Mouse (Mus musculus): Measurements from ENCODE around the gene Akap13. TPM values are rescaled to one million over a fixed set of nuclear protein-coding genes. Genes with fewer than 3 reads are reported as not detected.

Akap13 gene
- total and polyA plus RNA-seq, 3 experiments: 11.4 to 32.5 (median 27.7) TPM

DNA sequence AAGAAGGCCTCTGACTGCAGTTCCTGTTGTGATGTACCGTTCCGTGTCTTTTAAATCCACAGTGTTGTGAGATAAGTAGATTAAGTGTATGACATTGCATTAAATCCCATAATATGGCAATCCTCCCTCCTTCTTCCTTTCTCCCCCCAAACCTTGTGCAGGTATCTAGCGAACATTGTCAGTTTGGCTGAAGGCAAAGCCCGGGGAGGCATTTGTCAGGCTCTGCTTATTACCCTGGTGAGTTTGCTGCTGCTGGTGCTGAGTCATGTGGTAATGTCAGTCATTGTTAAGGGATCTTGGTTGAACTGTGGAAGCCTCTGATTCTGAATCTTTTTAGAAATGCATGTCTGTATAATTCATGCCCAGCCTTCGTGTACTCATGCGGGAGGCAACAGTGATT is 60.1 kb downstream of the Akap13 start:
- H3K27ac ChIP-seq (ENCODE audit: insufficient read depth, low read depth): no peak overlapping the region
- H3K9ac ChIP-seq (ENCODE audit: insufficient read depth, low read depth): no peak overlapping the region
- no peak overlapping the region for H3K4me2 ChIP-seq (ENCODE audit: insufficient read depth, low read depth, poor library complexity, severe bottlenecking)
- DNase-seq (ENCODE audit: extremely low read depth): no peak
- H3K36me3 ChIP-seq (replicated peaks in 1 of 2; ENCODE audit: control insufficient read depth in 1 of 2, insufficient read depth in 1 of 2, low read length in 1 of 2): peaks cover 0 to 8% of the 10 kb centered on the region in 2 experiments
- H3K4me1 ChIP-seq (ENCODE audit: control insufficient read depth in 1 of 2, insufficient read depth in 2 of 2): 0 out of 4 replicates have a peak, but pooled peaks cover 0 to 2% of the 10 kb centered on the region in 2 experiments
- in situ Hi-C loops (cut with MboI; ENCODE audit: low pct_ligation_motif_present, low pct_unique_long_range_greater_than_20kb, low sequenced_read_pairs) (no loop called here), dilution Hi-C loops (cut with MboI; ENCODE audit: extremely low pct_ligation_motif_present, extremely low pct_unique_long_range_greater_than_20kb, low sequenced_read_pairs) (no loop called here)
- H3K9me3 ChIP-seq (replicated peaks; ENCODE audit: low read length): no peaks in the 10 kb centered on the region
- no peak for TF ChIP-seq POLR2A (IDR thresholded peaks at IDR 0.05; ENCODE audit: low read depth, low read length)
- no peaks in the 10 kb centered on the region for H3K79me2 ChIP-seq (replicated peaks; ENCODE audit: control insufficient read depth, extremely low read depth, insufficient read depth, poor library complexity, severe bottlenecking)
- H3K4me3 ChIP-seq (replicated peaks in 1 of 3; ENCODE audit: low read depth in 2 of 3, low read length in 2 of 3, poor library complexity in 1 of 3): no peak overlapping the region
- no peaks in the 10 kb centered on the region for H3K27me3 ChIP-seq (replicated peaks)

DNA sequence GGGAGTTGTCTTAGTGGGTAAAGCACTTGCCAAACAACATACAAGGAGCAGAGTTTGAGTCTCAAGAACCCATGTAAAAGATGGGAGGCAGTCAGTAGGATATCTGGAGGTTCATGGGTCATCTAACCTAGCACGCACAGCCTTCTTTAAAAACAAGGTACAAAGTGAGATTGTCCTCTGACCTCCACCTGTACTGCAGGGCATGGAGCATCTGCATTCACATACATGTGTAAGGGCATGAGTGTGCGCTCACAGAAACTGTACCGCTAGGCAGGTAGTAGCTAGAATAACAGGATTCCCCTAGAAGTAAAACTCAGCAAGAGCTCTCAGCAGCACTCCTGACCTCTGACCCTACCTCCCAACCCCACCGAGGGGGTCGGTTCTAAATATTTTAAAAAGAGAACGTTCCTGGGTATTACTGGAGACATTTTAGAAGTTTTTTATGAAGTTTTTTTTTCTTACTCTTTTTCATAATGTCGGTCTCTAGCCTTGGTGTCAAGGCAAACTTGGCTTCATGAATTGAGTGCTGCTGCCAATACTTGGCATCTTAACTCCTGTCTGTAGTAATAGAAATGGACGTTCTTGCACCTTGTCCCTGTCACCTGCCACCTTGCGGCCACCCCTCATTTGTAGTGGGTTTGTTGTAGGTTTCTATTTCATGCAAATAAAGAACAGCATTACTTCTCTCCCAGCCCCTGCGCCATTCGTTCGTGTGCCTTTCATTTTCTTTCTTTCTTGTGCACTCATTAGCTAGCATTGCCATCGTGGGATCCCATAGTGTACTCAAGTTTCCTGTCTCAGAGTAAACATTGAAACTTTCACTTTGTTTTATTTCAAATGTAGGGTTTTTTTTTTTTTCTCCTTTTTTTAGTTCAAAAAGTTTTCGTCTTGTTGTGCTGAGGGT is 61.6 kb downstream of the Akap13 start:
- 0 out of 4 replicates have a peak, but pooled peaks cover 0 to 2% of the 10 kb centered on the region in 2 experiments for H3K4me1 ChIP-seq (ENCODE audit: control insufficient read depth in 1 of 2, insufficient read depth in 2 of 2)
- dilution Hi-C loops (cut with MboI; ENCODE audit: extremely low pct_ligation_motif_present, extremely low pct_unique_long_range_greater_than_20kb, low sequenced_read_pairs): no loop called here
- no peak for DNase-seq (ENCODE audit: extremely low read depth)
- H3K4me2 ChIP-seq (ENCODE audit: insufficient read depth, low read depth, poor library complexity, severe bottlenecking): no peak overlapping the region
- no peak overlapping the region for H3K9ac ChIP-seq (ENCODE audit: insufficient read depth, low read depth)
- no peak overlapping the region for H3K4me3 ChIP-seq (replicated peaks in 1 of 3; ENCODE audit: low read depth in 2 of 3, low read length in 2 of 3, poor library complexity in 1 of 3)
- no peaks in the 10 kb centered on the region for H3K27me3 ChIP-seq (replicated peaks)
- H3K9me3 ChIP-seq (replicated peaks; ENCODE audit: low read length): no peaks in the 10 kb centered on the region
- H3K27ac ChIP-seq (ENCODE audit: insufficient read depth, low read depth): no peak overlapping the region
- H3K36me3 ChIP-seq (replicated peaks in 1 of 2; ENCODE audit: control insufficient read depth in 1 of 2, insufficient read depth in 1 of 2, low read length in 1 of 2): peaks cover 0 to 8% of the 10 kb centered on the region in 2 experiments
- TF ChIP-seq E2F4 (IDR thresholded peaks at IDR 0.05; ENCODE audit: insufficient replicate concordance, low read depth, low read length): no peak
- TF ChIP-seq RAD21 (IDR thresholded peaks at IDR 0.05; ENCODE audit: low read depth, low read length): no peak
- TF ChIP-seq UBTF (IDR thresholded peaks at IDR 0.05; ENCODE audit: low read depth, low read length): no peak
- no peak for TF ChIP-seq POLR2A (IDR thresholded peaks at IDR 0.05; ENCODE audit: low read depth, low read length)
- TF ChIP-seq ELF1 (IDR thresholded peaks at IDR 0.05; ENCODE audit: low read depth, low read length): no peak
- no peak for TF ChIP-seq ETS1 (conservative IDR thresholded peaks at IDR 0.05; ENCODE audit: low read depth, low read length)
- TF ChIP-seq SIN3A (IDR thresholded peaks at IDR 0.05; ENCODE audit: low read length): no peak
- no peak for TF ChIP-seq TBP (conservative IDR thresholded peaks at IDR 0.05; ENCODE audit: low read depth, low read length)
- no peak for TF ChIP-seq RCOR1 (conservative IDR thresholded peaks at IDR 0.05; ENCODE audit: low read depth, low read length)
- in situ Hi-C loops (cut with MboI; ENCODE audit: low pct_ligation_motif_present, low pct_unique_long_range_greater_than_20kb, low sequenced_read_pairs): no loop called here
- H3K79me2 ChIP-seq (replicated peaks; ENCODE audit: control insufficient read depth, extremely low read depth, insufficient read depth, poor library complexity, severe bottlenecking): peaks cover 3% of the 10 kb centered on the region; the same call in 1 of the 2 replicates

DNA sequence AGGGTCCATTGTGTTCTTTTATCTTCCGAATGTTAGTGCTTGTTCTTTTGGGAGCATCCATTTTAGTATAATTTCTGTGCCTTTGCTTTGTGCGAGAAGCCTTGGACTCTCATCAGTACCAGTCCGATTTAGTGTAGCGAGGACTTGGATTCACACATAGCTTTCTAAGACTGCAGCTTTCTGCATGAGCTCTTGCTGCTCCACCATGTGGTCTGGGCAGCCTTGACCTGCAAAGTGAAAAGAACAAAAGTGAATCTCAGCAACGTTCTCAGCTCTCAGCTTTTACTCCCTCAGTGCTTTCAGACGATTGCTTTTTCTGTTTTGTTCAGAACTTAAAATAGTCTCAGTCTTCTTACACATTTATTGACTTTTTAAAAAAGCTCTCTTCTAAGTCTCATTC is 65.2 kb downstream of the Akap13 start:
- in situ Hi-C loops (cut with MboI; ENCODE audit: low pct_ligation_motif_present, low pct_unique_long_range_greater_than_20kb, low sequenced_read_pairs) (no loop called here), dilution Hi-C loops (cut with MboI; ENCODE audit: extremely low pct_ligation_motif_present, extremely low pct_unique_long_range_greater_than_20kb, low sequenced_read_pairs) (no loop called here)
- no peak for DNase-seq (ENCODE audit: extremely low read depth)

More for the DNA sequence above, 65.2 kb downstream of the Akap13 start:
- H3K9ac ChIP-seq (ENCODE audit: insufficient read depth, low read depth): no peak overlapping the region
- H3K36me3 ChIP-seq (replicated peaks in 1 of 2; ENCODE audit: control insufficient read depth in 1 of 2, insufficient read depth in 1 of 2, low read length in 1 of 2): peaks cover 0 to 2% of the 10 kb centered on the region in 2 experiments
- no peaks in the 10 kb centered on the region for H3K9me3 ChIP-seq (replicated peaks; ENCODE audit: low read length)
- no peak overlapping the region for H3K4me3 ChIP-seq (replicated peaks in 1 of 3; ENCODE audit: low read depth in 2 of 3, low read length in 2 of 3, poor library complexity in 1 of 3)
- no peak overlapping the region for H3K27ac ChIP-seq (ENCODE audit: insufficient read depth, low read depth)
- no peak overlapping the region for H3K4me2 ChIP-seq (ENCODE audit: insufficient read depth, low read depth, poor library complexity, severe bottlenecking)
- TF ChIP-seq JUND (conservative IDR thresholded peaks at IDR 0.05; ENCODE audit: low read depth, low read length): no peak
- peak; percentile 16; the same call in 1 of the 2 replicates for TF ChIP-seq SMC3 (IDR thresholded peaks at IDR 0.05; ENCODE audit: low read depth, low read length)
- TF ChIP-seq ETS1 (conservative IDR thresholded peaks at IDR 0.05; ENCODE audit: low read depth, low read length): no peak
- H3K79me2 ChIP-seq (replicated peaks; ENCODE audit: control insufficient read depth, extremely low read depth, insufficient read depth, poor library complexity, severe bottlenecking): peaks cover 3% of the 10 kb centered on the region; the same call in 1 of the 2 replicates
- H3K27me3 ChIP-seq (replicated peaks): no peaks in the 10 kb centered on the region
- peaks cover 0 to 11% of the 10 kb centered on the region in 2 experiments; a peak in 2 of 4 replicates for H3K4me1 ChIP-seq (ENCODE audit: control insufficient read depth in 1 of 2, insufficient read depth in 2 of 2)
